Mouse (Mus musculus) adrenal gland, postnatal 10 days (tissue): ENCODE results near the gene Fbxo4. TPM values are rescaled to one million over a fixed set of nuclear protein-coding genes. Genes with fewer than 3 reads are reported as not detected.

Source experiments
- DNase-seq: peaks from one replicate; pipeline ENCODE4 v3.0.0; 2021; ENCODE audit warnings: mixed read lengths
- total RNA-seq, 2 experiments: library from RNA; stranded (reverse); gene quantifications; 2 replicates each; pipeline ENCODE4 v1.2.3; 2021

The Fbxo4 gene
- total RNA-seq, 2 experiments from 2014 or later: 15.3 to 20.9 TPM

GRCm38 (mm10) chr15:3979871-3980270, 498 bp upstream of the Fbxo4 start:
- DNase-seq: no peak

GRCm38 (mm10) chr15:3978279-3978678, 1.1 kb downstream of the Fbxo4 start:
- DNase-seq: no peak

GRCm38 (mm10) chr15:3973300-3973699, 6.1 kb downstream of the Fbxo4 start:
- no peak for DNase-seq

- DNase-seq: no peak
These were observed 9.2 kb downstream of the Fbxo4 start for GRCm38 (mm10) chr15:3970193-3970592.

GRCm38 (mm10) chr15:3969743-3970142, 9.6 kb downstream of the Fbxo4 start:
- no peak for DNase-seq

- DNase-seq: peak; percentile 25
These were observed 17.1 kb downstream of the Fbxo4 start for GRCm38 (mm10) chr15:3962251-3962650.

- no peak for DNase-seq
These were observed 19.3 kb downstream of the Fbxo4 start for GRCm38 (mm10) chr15:3960094-3960493.

GRCm38 (mm10) chr15:3957982-3958381, 21.4 kb downstream of the Fbxo4 start:
- peak; percentile 69 for DNase-seq

- DNase-seq: peak; percentile 53
These were observed 24.4 kb downstream of the Fbxo4 start for GRCm38 (mm10) chr15:3954971-3955370.

GRCm38 (mm10) chr15:3938132-3938531, 41.2 kb downstream of the Fbxo4 start:
- DNase-seq: no peak

GRCm38 (mm10) chr15:3936056-3936455, 43.3 kb downstream of the Fbxo4 start:
- DNase-seq: no peak

GRCm38 (mm10) chr15:3933466-3933865, 45.9 kb downstream of the Fbxo4 start:
- DNase-seq: no peak

GRCm38 (mm10) chr15:3931931-3932330, 47.4 kb downstream of the Fbxo4 start:
- no peak for DNase-seq

Other genes with a start within 250 kb of the Fbxo4 start
- 10 to 100 TPM; 42.2 to 56.5 TPM for gene AW549877, start 16.2 kb upstream of the Fbxo4 start, total RNA-seq
- gene Oxct1, start 46.8 kb upstream of the Fbxo4 start, total RNA-seq: 100 to 1,000 TPM; 130 to 134 TPM